Mouse (Mus musculus) left cerebral cortex, adult 8-10 months (tissue): ENCODE data around the gene Dera. TPM values are rescaled to one million over a fixed set of nuclear protein-coding genes. Genes with fewer than 3 reads are reported as not detected.

ENCODE experiments used
- DNase-seq, 2 experiments: peaks; one replicate each; pipeline ENCODE4 v3.0.0; 2022; ENCODE audit warnings: low spot score in 2 of 2
- total RNA-seq, 4 experiments: library from RNA; stranded (reverse); gene quantifications; 2 replicates each; pipeline ENCODE4 v1.2.4; 2022

The Dera gene
- total RNA-seq, 4 experiments from 2014 or later, result 3.1 to 6.4 (median 3.3) TPM

DNA sequence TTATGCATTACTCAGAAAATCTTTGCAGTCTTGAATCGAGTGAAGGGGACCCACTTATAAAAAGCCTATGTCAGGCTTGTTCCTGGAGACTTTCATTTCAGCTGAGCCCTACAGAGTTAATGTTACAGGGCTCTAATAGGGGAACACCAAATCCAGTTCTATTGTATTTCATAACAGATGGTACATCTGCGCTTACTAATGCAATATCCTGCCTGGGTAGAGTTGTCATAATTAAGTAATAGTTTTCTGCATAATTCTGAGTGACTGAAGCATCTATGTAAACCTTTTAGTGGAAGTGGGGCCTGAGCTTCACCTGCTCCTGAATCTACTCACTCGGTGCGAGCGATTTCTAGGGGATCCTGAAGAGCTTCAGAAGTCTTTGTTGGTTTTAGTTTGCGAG lies 131.3 kb downstream of the Dera start:
- DNase-seq, result no peak

DNA sequence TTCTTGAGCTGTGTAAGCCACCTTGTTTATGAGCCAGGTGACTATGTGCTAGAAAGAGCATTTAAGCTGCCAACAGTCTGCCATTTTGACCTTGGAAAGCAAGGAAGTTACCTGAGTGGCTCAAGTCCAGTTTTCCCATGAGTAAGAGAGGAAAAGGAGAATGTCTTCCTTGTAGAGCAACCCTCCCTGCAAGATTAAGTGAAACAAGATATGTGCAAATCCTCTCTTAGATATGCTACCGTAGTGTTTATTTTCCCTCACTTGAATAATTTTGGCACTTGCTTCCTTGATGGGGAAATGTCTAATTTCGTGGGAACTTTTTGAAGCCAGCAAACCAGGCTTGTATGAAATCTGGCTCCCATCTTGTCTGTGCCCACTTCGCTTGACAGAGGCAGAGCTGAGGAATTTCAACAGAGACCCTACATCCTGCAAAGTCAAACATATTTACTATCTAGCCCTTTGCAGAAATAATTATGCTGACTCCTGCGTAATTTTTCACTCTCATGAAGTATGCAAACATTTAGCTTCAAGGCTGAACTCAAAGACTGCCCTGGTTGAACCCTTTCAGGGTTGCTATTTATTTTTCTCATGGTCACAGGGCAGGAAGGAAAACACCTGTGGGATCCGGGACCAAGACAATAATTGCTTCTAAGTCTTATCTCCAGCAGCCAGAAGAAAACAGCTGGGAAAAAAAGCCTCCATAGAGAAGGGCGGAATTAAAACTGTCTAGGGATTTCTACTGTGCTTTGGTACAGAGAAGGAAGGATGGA lies 132.0 kb downstream of the Dera start:
- no peak for DNase-seq

DNA sequence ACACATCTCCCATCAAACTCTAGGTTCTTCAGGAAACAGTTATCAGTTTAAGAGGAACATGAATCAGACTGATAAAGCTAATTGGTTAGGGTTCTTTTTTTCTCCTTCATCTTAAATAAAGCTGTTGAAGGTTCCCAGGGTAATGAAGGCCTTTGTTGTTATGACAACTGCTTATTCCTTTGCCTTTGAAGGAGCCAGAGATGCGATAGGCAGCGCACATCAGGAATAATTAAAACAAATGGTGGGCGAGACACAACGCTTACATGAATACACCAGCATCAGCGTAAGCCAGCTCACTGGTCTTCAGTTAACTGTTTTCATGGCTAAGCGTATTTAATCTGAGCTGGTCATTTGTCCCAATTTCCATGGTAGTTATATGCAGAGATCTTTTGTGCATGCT lies 132.9 kb downstream of the Dera start:
- no peak for DNase-seq

DNA sequence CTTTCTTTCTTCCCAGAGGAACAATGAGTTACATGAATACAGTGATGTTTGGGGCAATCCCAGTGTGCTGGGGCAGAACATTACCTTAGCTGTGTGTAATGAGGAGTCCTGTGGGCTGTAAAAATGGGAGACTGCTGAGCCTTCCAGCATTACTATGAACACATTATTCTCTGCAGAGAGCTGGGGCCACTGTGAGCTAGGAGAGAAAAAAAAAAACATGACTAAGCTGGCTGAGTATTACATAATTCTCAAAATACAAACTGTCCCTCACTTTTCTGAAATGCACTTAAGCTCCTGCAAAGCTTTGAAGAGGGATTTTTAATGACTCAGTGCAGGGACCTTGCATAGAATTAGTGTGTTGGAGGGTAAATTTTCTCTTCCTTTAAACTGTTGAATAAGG lies 143.3 kb downstream of the Dera start:
- DNase-seq, result no peak

DNA sequence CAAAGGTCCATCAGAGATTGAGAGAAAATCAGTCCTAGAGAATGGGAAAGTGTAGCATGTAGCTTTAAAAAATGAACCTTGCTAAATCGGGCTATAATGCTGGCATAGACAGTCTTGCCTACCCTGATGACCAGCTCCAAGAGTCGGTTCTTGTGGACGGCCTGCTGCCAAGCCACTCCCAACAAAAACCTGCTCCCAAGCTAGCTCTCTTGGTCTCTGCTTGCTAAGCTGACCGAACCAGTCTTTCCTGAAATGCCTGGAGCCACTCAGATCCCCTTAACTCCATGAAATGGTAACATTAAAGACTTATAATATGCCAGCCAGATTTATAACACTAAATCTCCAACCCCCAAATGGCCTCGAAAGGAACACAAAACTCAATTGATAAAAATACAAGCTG lies 146.9 kb downstream of the Dera start:
- no peak for DNase-seq

Other genes starting within 250 kb of the Dera start
- gene Eps8, start 99.7 kb upstream of the Dera start, total RNA-seq, result 10 to 100 TPM; 26.7 to 32.0 (median 30.2) TPM
- 100 to 1,000 TPM; 108 to 111 (median 109) TPM for gene Strap, start 19.5 kb upstream of the Dera start, total RNA-seq